Mouse (Mus musculus): ENCODE measurements around the gene Ces1b. TPM values are rescaled to one million over a fixed set of nuclear protein-coding genes. Genes with fewer than 3 reads are reported as not detected.

Gene Ces1b
- not detected in 2 replicates for polyA plus RNA-seq (2012; rRNA removed)

GRCm38 (mm10) chr8:93079887-93080286 is at the start of gene Ces1b:
Ces1b (minus strand) TSS chr8:93080017.

GRCm38 (mm10) chr8:93048092-93048491 is 31.7 kb downstream of the Ces1b start, which contains the start of gene Ces1a:
Ces1a (minus strand) TSS chr8:93048192.

Other genes with a start within 250 kb of the Ces1b start
- gene Lpcat2, start 224.7 kb downstream of the Ces1b start, polyA plus RNA-seq (2012; rRNA removed) = 7.4 and 9.7 TPM in 2 replicates
- 1.3 and 3.1 TPM in 2 replicates for gene Capns2, start 178.6 kb downstream of the Ces1b start, polyA plus RNA-seq (2012; rRNA removed)
- 0.68 and 1.9 TPM in 2 replicates for gene Slc6a2, start 119.9 kb downstream of the Ces1b start, polyA plus RNA-seq (2012; rRNA removed)
- not detected in 2 replicates for gene Ces1a, start 31.8 kb downstream of the Ces1b start, polyA plus RNA-seq (2012; rRNA removed)
- gene Ces1c, start 51.3 kb upstream of the Ces1b start, polyA plus RNA-seq (2012; rRNA removed) = not detected in 2 replicates
- 0.39 and 0.63 TPM in 2 replicates for gene Ces1d, start 117.8 kb upstream of the Ces1b start, polyA plus RNA-seq (2012; rRNA removed)
- gene Ces1e, start 149.6 kb upstream of the Ces1b start, polyA plus RNA-seq (2012; rRNA removed) = not detected in 2 replicates
- not detected in 2 replicates for gene Ces1f, start 199.7 kb upstream of the Ces1b start, polyA plus RNA-seq (2012; rRNA removed)

Measured in central nervous system, embryonic 14 days (tissue).